Mouse (Mus musculus) limb, embryonic 10.5 days (tissue): Measurements from ENCODE around the gene Rbpms2. TPM values are rescaled to one million over a fixed set of nuclear protein-coding genes. Genes with fewer than 3 reads are reported as not detected.
A peak's percentile ranks its signal among the peaks of the same experiment; 100 is the strongest.
"Not testable (repeated sequence)": the region's sequence is repeated elsewhere in the genome, so short reads cannot be mapped to it uniquely, and the experiment has no call there.

Experiments used
- DNase-seq: peaks from one replicate; pipeline ENCODE4 v3.0.0-alpha.2; 2017; ENCODE audit warnings: low spot score
- H3K27ac ChIP-seq: fragments of 300-500 bp; sonication (generic); 2 replicates; pipeline ENCODE4 v1.5.1; 2016; ENCODE audit warnings: mild to moderate bottlenecking
- H3K27me3 ChIP-seq: fragments of 300-500 bp; sonication (generic); 2 replicates; pipeline ENCODE4 v1.6.1; 2016; ENCODE audit warnings: low read depth, mild to moderate bottlenecking; ENCODE audit not compliant: poor library complexity, severe bottlenecking
- H3K36me3 ChIP-seq: fragments of 300-500 bp; sonication (generic); 2 replicates; pipeline ENCODE4 v1.6.1; 2016; ENCODE audit warnings: mild to moderate bottlenecking, moderate library complexity
- H3K4me1 ChIP-seq: fragments of 300-500 bp; sonication (generic); 2 replicates; pipeline ENCODE4 v1.6.1; 2016
- H3K4me3 ChIP-seq: fragments of 300-500 bp; sonication (generic); 2 replicates; pipeline ENCODE4 v1.5.1; 2016; ENCODE audit warnings: mild to moderate bottlenecking, moderate library complexity
- H3K9me3 ChIP-seq: fragments of 300-500 bp; sonication (generic); replicated peaks from 2 replicates; pipeline ENCODE4 v1.6.1; 2016; ENCODE audit warnings: mild to moderate bottlenecking
- WGBS: fragments of 180-500 bp; shearing (Covaris S2); methylation state at CpG from one replicate; pipeline ENCODE4 v1.1.7; 2016; 5-methylcytosine and 5-hydroxymethylcytosine counted together
- polyA plus RNA-seq: library from polyadenylated mRNA; unstranded; fragments of >200 nt; fragmentation: Nextera tagmentation; extraction: Ambion mirVana; gene quantifications from 2 replicates; pipeline ENCODE4 v1.2.1, GENCODE M21; 2016

Rbpms2 gene
- polyA plus RNA-seq, 1 experiment from 2014 or later: 33.5 TPM

GRCm38 (mm10) chr9:65675461-65676357 is 46.3 kb downstream of the Rbpms2 start:
- no peaks in the 10 kb centered on the region for H3K9me3 ChIP-seq
- H3K4me3 ChIP-seq: peak overlapping the region; percentile 80
- no peak for DNase-seq
- peaks cover 3% of the 10 kb centered on the region for H3K36me3 ChIP-seq
- peaks cover 49% of the 10 kb centered on the region for H3K4me1 ChIP-seq
- no peaks in the 10 kb centered on the region for H3K27me3 ChIP-seq
- 59% methylated on average over 8 of the region's 8 CpGs for WGBS
- peak overlapping the region; percentile 94 for H3K27ac ChIP-seq

DNA sequence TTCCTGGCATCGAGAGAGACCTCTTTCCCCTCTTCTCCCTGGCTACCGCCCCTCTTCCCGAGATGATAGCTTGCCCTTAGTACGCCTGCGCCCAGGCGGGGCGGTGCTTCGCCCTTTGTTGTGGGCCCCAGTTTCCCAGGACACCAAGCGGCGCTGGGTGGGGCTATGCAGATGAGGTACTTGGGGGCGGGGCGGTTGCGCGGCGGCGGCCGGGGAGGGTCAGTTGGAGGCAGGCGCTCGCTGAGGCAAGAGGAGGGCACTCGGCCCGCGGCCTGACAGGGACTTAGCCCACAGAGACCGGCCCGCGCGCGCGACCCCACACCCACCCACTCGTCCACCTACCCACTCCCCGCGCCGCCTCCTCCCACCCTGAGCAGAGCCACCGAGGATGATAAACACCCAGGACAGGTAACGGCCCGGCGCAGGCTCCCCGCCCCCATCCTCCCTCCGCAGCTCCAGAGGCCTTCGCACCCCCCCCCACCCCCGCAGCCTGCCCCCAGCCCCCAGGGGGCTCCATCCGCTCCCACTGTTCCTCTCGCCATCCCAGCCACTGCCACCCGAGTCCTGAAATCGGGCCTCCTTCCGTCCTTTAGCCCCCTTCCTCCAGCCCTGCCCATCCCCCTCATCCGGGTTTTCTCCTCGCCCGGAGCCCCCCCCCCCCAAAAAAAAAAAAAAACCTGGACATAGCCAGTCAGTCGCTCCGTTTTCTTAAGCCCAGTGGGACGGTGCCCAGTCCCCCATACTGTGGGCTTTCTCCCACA is 47.1 kb downstream of the Rbpms2 start:
- Histone ChIP-seq H3K27me3 (no peaks in the 10 kb centered on the region), H3K4me3 (peak overlapping the region; percentile 80), H3K9me3 (no peaks in the 10 kb centered on the region), H3K4me1 (peaks cover 49% of the 10 kb centered on the region), H3K27ac (peak overlapping the region; percentile 94), H3K36me3 (peaks cover 6% of the 10 kb centered on the region)
- 0% methylated on average over 48 of the region's 51 CpGs for WGBS
- DNase-seq: peak; percentile 98

- peaks cover 6% of the 10 kb centered on the region for H3K36me3 ChIP-seq
- H3K27me3 ChIP-seq: no peaks in the 10 kb centered on the region
- no peak for DNase-seq
- peak overlapping the region; percentile 94 for H3K27ac ChIP-seq
- 3% methylated on average over 3 of the region's 3 CpGs for WGBS
- H3K4me1 ChIP-seq: peaks cover 48% of the 10 kb centered on the region
- no peaks in the 10 kb centered on the region for H3K9me3 ChIP-seq
- H3K4me3 ChIP-seq: peak overlapping the region; percentile 80
Measured at GRCm38 (mm10) chr9:65677119-65677462, 47.6 kb downstream of the Rbpms2 start.

GRCm38 (mm10) chr9:65679181-65679761 is 49.8 kb downstream of the Rbpms2 start:
- no peaks in the 10 kb centered on the region for H3K9me3 ChIP-seq
- WGBS: 19% methylated on average over 5 of the region's 5 CpGs
- H3K4me1 ChIP-seq: peaks cover 48% of the 10 kb centered on the region
- peak overlapping the region; percentile 80 for H3K27ac ChIP-seq
- H3K4me3 ChIP-seq: peak overlapping the region; percentile 80
- peaks cover 9% of the 10 kb centered on the region for H3K36me3 ChIP-seq
- no peaks in the 10 kb centered on the region for H3K27me3 ChIP-seq
- DNase-seq: peak; percentile 79

DNA sequence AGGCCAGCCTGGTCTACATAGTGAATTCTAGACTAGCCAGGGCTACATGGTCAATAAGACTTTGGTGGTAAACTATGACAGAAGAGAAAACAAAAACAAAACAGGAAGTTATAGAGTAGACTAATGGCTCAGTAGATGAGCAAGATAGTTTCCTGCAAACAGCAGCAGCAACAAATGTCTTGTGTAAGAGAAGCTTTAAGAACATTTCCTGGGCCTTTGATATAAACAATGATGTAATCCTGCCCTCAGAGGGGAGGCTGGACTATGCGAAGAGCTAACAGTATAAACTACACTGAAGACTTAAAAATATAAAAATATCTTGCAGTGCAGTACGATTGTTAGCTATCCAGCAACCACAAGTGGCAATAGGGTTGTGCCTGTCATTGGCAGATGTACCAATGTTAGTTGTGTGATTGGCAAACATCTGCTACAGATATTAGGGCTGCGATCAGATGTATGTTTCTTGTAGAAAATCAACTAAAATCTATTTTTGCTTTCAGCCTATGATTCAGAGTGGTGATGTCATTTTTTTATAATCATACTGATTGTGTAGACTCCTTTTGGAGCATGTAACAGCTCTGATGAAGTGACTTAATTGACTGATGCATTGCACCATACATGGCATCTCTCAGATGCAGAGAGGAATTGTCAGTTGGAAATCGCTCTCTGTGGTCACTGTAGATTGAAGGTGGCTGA is 51.6 kb downstream of the Rbpms2 start:
- DNase-seq: no peak
- 93% methylated on average over 4 of the region's 4 CpGs for WGBS
- no peak overlapping the region for H3K27ac ChIP-seq
- peaks cover 45% of the 10 kb centered on the region for H3K4me1 ChIP-seq
- no peak overlapping the region for H3K4me3 ChIP-seq
- peaks cover 26% of the 10 kb centered on the region for H3K36me3 ChIP-seq
- H3K27me3 ChIP-seq: no peaks in the 10 kb centered on the region
- no peaks in the 10 kb centered on the region for H3K9me3 ChIP-seq

DNA sequence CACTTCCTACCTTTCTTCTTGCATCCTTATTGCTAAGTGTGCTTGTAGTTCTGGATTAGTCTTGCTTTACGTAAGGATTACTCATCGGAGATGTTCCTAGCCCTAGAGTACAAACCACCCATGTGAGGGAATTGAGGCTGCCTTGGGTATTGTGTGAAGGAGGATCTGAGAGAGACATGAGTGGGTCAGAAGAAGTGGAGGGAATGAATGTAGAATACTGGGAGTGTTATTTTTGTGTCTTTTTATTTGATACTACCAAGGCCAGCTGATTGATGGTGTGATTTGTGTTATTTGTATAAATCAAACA is 52.1 kb downstream of the Rbpms2 start:
- DNase-seq: no peak
- no peak overlapping the region for H3K4me3 ChIP-seq
- H3K9me3 ChIP-seq: no peaks in the 10 kb centered on the region
- no peak overlapping the region for H3K27ac ChIP-seq
- H3K36me3 ChIP-seq: peaks cover 31% of the 10 kb centered on the region
- 90% methylated on average over 2 of the region's 2 CpGs for WGBS
- no peaks in the 10 kb centered on the region for H3K27me3 ChIP-seq
- peaks cover 45% of the 10 kb centered on the region for H3K4me1 ChIP-seq

GRCm38 (mm10) chr9:65682183-65682582 is 52.7 kb downstream of the Rbpms2 start:
- H3K36me3 ChIP-seq: peaks cover 37% of the 10 kb centered on the region
- no peaks in the 10 kb centered on the region for H3K27me3 ChIP-seq
- H3K4me1 ChIP-seq: peaks cover 42% of the 10 kb centered on the region
- WGBS: 90% methylated on average over 3 of the region's 3 CpGs
- no peak for DNase-seq
- no peaks in the 10 kb centered on the region for H3K9me3 ChIP-seq
- H3K27ac ChIP-seq: no peak overlapping the region
- H3K4me3 ChIP-seq: no peak overlapping the region

- H3K36me3 ChIP-seq: peaks cover 45% of the 10 kb centered on the region
- H3K4me1 ChIP-seq: peaks cover 34% of the 10 kb centered on the region
- WGBS: 88% methylated on average over 1 of the region's 1 CpGs
- H3K9me3 ChIP-seq: no peaks in the 10 kb centered on the region
- H3K27ac ChIP-seq: no peak overlapping the region
- no peak for DNase-seq
- no peaks in the 10 kb centered on the region for H3K27me3 ChIP-seq
- no peak overlapping the region for H3K4me3 ChIP-seq
Measured at GRCm38 (mm10) chr9:65682994-65683393, 53.5 kb downstream of the Rbpms2 start.

DNA sequence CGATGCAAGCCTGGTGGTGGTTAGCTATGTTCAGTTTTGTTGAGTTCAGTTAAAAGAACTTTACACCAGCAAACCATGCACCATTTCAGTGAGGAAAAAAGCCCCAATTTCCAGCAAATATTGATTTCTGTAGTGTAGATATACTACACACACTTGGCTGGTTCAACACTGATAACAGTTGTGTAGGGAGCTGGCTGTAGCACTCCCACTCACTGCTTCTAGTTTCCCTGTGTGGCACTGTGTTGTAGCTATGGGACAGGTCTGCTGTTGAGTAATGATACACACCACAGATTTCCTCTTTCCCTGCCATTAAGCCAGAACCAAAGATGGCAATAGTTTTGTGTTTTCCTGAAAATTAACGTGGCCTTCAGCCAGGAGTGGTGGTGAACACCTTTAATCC is 55.3 kb downstream of the Rbpms2 start:
- Histone ChIP-seq H3K27ac (no peak overlapping the region), H3K4me3 (no peak overlapping the region), H3K4me1 (peaks cover 17% of the 10 kb centered on the region), H3K36me3 (peaks cover 55% of the 10 kb centered on the region), H3K9me3 (no peaks in the 10 kb centered on the region), H3K27me3 (no peaks in the 10 kb centered on the region)
- WGBS: 90% methylated on average over 2 of the region's 2 CpGs
- no peak for DNase-seq

DNA sequence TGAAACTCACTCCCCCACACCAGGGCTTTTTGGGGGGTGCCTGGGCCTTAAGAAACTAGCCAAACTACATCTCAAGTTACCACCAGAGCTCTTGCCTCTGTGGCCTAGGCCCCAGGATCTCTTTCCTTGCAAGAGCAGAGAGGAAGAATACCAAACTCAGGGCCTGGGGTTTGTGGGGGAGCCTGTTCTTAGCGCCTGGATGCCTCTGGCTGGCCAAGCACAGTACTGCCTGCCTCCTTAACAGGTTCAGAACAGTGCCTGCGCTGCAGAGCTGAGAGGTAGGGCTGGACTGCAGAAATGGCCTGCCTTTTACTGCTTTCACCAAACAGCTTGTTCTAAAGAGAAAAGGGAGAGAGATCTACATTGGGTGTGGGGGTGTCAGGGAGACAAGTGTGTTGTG is 60.4 kb downstream of the Rbpms2 start:
- not testable (repeated sequence) for H3K27me3 ChIP-seq, H3K4me3 ChIP-seq, DNase-seq, H3K27ac ChIP-seq, H3K4me1 ChIP-seq, H3K9me3 ChIP-seq
- 82% methylated on average over 2 of the region's 2 CpGs for WGBS
- peaks cover 86% of the 10 kb centered on the region for H3K36me3 ChIP-seq

- Histone ChIP-seq H3K27me3 (no peaks in the 10 kb centered on the region), H3K4me1 (peaks cover 8% of the 10 kb centered on the region; the same call in 1 of the 2 replicates), H3K36me3 (peaks cover 88% of the 10 kb centered on the region), H3K4me3 (no peak overlapping the region), H3K27ac (no peak overlapping the region), H3K9me3 (no peaks in the 10 kb centered on the region)
- WGBS: 66% methylated on average over 3 of the region's 3 CpGs
- DNase-seq: no peak
Measured at GRCm38 (mm10) chr9:65692466-65692865, 63.0 kb downstream of the Rbpms2 start.

GRCm38 (mm10) chr9:65692959-65693603 is 63.6 kb downstream of the Rbpms2 start:
- WGBS: 66% methylated on average over 5 of the region's 5 CpGs
- no peak for DNase-seq
- Histone ChIP-seq H3K9me3 (no peaks in the 10 kb centered on the region), H3K4me1 (peaks cover 8% of the 10 kb centered on the region; the same call in 1 of the 2 replicates), H3K27ac (0 out of 2 replicates have a peak overlapping the region, but pooled peaks have one; percentile 3), H3K27me3 (no peaks in the 10 kb centered on the region), H3K4me3 (no peak overlapping the region), H3K36me3 (peaks cover 88% of the 10 kb centered on the region)
